Mouse (Mus musculus) megakaryocyte-erythroid progenitor cell, adult 5-6 weeks (primary cell): ENCODE measurements around the gene Hjurp. TPM values are rescaled to one million over a fixed set of nuclear protein-coding genes. Genes with fewer than 3 reads are reported as not detected.
"Not testable (repeated sequence)": the region's sequence is repeated elsewhere in the genome, so short reads cannot be mapped to it uniquely, and the experiment has no call there.

Experiments
- ATAC-seq: replicated peaks from 2 replicates; pipeline ENCODE4 v1.8.0; 2016; ENCODE audit warnings: mild to moderate bottlenecking, inconsistent platforms; ENCODE audit not compliant: severe bottlenecking, poor library complexity, low FRiP score, low TSS enrichment
- total RNA-seq, 2 experiments: library from RNA; stranded (forward) in 1 of 2; stranded (reverse) in 1 of 2; fragments of 200-1000, 215-1000 nt in 1 of 2; fragments of >200 nt in 1 of 2; fragmentation: Nextera tagmentation in 1 of 2; gene quantifications; 2 replicates each; pipeline ENCODE4 v1.2.3; 2014 to 2017

Gene Hjurp
- total RNA-seq, 2 experiments from 2014 or later, result 173 to 203 TPM

DNA sequence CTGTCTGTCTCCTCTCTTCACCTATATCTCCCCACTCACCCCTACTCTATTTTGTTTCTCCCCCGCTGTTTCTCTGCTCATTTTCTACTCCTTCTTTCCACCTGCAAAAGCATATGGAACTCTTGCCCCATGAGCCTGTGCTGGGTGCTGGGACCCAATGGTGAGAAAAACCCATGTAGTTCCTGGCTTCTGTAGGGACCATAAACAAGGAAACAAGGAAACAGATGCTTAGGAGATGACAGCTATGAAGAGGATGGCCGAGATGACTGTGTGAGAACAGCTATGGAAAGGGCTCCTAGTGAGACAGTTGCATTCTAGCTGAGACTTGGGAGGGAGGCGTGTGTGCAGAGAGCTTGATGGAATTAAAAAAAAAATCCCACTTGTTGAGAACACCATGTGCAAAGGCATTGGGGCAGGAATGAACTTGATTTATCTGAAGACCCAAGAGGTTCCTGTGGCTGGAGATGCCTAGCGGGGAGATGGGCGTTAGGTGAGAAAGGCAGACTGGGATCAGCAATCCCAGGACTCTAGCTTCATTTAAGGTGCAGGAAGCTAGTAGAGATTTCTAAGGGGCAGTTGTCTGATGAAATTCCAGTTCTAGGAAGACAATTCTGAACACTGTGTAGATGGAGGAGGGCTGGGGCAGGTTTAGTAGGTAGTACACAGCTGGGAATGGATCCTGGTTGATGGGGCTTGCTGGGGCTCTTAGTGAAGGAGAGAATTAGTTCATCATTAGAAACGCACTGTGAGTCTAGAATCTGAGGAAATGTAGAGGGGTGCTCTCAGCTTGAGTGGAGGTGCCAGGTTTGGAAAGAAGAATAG, 46.2 kb downstream of the Hjurp start:
- no peak for ATAC-seq

DNA sequence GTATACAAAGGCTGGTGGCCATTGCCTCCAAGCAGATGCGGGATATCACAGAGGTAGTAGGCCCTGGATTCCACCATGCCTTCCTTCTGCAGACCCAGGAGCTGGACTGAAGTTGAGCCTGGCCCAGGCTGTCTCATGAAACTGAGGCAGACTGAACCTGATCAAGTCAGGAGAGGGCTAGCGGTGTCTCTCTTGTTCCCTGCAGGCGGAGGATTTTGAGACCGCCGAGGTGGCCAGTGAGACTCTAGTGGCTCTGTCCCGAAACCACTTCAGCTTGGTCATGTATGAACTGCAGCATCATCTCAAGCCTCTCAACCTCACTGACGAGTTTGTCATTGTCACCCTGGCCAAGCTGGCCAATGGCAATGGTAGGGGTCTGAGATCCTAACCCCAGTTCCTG, 47.0 kb downstream of the Hjurp start:
- no peak for ATAC-seq

DNA sequence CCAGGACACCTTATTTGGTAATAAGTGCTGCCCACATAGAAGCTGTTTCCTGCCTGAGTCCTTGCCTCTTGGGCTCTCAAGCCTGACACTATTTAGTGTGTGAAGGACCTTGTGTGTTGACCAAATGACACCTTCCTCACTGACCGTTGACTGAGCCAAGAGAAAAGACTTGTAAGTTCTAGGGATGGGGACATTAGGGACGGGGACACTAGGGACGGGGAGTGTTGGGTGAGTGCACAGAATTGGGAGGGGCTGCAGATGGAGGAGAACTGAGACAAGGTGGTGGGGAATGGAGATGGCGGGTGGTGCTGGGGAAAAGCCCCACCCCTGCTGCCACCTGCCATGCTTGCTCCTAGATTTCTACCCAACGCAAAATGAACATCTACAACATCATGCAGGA, 47.4 kb downstream of the Hjurp start:
- no peak for ATAC-seq

DNA sequence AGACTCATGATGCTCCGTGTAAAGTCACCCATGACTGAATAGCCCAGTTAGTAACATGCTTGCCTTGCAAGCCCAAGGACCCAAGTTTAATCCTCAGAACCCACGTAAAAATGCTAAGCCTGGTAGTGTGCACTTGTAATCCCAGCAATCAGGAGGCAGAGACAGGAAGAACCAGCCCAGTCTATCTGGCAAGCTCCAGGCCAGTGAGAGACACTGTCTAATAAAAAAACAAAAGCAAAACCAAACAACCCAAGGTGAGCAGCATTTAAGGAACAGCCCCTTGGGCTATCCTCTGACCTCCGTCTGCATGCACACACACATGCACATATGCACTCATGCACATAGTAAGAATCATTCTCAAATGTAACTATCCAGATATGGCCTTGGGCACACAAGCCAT, 47.9 kb downstream of the Hjurp start:
- no peak for ATAC-seq

DNA sequence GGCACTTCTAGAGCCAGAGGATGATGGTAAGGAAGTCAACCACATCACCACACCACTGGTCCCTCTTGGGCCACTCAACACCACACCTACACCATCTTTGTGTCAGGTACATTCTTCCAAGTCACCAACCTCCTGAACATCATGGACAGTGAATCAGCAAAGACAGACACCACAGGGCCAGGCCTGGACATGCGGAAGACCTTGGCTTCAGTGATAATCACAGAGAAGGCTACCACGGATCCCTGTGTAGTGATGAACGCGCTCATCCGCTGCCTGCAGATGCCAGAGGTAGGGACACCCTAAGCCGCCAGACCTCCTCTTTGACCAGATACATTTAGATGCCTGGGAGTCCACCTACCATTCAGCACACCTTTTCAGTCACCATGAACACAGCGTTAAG, 49.3 kb downstream of the Hjurp start:
- ATAC-seq, result no peak

DNA sequence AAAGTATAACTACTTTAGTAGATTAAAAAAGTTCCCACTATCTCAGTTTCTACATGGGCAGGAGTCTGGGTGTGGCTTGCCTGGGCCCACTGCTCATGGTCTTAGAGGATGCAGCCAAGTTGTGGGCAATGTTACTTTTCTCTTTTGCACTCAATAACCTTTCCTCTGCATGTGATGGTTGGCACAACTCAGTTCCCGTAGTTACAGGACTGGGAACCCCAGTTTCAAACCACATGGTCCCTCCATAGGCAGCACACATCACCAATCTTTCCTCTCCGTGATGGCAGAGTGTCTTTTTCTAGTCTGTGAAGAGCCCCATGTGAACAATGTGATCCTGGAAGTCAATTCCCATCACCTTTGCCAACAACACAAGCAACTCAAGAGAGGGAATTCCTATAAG, 50.0 kb downstream of the Hjurp start:
- no peak for ATAC-seq

DNA sequence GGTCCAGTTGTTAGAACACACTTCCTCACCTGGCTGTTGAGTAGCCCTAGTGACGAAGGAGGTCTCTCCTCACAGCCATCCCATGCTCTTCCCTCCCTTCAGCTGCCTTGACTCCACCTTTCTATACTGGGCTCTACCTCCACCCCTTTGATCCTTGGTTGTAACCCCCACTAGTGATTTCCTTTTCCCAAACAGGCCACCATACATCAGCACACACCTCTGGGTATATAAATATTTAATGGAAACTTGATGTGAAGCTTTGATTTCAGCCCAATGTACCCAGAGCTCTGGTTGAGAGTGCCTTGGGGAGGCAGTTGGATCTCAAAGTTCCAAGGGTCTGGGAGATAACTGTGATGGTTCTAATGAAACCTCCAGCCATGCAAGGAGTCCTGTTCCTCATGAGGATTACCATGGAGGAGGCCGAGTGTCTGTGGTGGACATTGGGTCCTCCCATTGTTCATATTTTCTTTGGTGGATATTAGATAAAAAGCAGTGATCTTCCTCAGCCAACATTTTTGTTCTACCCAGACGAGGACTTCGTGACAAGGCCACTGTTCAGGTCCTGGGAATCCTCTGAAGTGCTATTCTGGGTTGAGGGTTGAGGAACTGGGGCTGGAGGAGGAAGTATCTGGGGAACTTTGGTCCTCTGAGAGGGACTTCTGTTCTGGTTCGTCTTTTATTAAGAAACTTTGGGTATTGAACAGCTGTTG, 50.6 kb downstream of the Hjurp start, which contains the start of gene Mroh2a:
Mroh2a (plus strand) TSS at position 317 of the 710 bp plus-strand sequence.
- no peak for ATAC-seq

DNA sequence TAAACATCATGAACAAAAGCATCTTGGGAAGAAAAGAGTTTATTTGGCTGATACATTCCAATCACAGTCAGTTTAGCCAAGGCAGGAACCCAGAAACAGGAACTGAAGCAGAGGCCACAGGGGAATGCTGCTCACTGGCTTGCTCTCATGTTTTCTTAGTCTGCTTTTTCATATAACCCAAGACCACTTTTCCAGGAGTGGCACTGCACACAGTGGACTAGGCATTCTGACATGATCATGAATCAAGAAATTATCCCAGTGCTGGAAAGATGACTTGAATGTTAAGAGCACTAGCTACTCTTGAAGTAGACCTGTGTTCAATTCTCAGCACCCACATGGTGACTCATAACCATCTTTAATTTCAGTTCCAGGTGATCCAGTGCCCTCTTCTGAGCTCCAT, 51.7 kb downstream of the Hjurp start:
- no peak for ATAC-seq

DNA sequence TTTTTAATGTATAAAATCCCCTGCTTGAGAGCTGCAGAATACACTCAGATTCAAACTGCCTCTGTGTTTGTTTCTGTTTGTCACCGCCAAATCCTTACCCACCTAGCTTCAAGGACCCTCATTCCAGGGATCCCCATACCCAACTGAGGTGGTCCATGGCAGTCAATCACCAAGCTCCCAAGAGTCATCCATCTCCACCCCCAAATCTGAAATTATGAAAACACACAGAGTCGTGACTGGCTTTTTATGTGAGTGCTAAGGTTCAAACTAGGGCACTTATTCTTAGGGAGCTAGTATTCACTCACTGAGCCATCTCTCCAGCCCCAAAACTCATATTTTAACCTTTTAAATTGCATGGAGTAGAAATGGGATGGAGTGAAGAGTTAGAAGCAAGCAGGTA, 52.1 kb downstream of the Hjurp start:
- ATAC-seq, result not testable (repeated sequence)

DNA sequence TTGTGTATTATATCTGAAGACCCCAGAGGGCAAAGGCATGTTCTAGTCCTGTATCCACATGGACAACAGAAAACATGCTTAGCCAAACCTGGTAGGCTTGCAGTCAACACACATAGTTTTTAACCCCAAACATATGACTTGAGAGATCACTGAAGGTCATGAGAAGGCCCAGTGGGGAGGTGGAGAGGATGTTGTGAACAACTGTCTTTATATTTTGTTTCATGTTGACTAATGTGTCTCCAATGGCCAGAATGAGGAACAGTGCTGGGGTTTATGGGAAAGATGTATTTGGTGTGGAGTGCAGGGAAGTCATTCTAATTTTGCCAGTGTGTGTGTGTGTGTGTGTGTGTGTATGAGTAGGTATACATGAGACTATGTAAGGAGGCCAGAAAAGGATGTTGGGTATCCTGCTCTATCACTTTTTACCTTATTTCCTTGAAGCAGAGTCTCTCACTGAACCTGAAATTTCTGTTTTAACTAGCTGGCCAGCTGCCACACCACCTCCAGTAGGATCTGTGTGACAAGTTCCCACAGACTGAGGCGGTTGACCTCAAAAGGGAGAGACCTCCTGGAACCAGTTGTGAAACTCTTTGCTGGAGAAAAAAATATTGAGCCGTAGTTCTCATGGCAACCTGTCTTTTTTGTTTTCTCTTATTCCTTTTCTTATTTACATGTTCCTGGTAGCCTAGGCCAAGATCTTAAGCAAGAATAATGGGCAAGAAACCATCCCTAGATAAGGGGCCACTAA, 53.2 kb downstream of the Hjurp start:
- ATAC-seq, result no peak

DNA sequence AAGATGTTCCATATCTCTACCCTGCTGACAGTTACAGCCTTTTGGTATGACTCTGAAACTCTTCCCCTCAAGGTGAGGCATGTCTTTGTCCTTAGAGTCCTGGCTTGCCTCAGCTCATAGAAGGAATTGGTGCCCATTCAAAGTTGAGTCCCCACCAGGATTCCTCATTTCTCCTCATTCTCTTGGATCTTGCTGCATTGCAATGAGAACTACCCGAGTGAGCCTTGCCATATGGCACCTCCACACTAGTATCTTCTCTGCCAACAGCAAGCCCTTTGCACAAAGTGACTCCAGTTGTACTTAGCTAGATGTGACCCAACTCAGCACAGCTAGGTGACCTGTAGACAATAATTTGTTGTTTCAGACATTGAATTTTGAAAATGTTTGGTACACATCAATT, 53.8 kb downstream of the Hjurp start:
- no peak for ATAC-seq

DNA sequence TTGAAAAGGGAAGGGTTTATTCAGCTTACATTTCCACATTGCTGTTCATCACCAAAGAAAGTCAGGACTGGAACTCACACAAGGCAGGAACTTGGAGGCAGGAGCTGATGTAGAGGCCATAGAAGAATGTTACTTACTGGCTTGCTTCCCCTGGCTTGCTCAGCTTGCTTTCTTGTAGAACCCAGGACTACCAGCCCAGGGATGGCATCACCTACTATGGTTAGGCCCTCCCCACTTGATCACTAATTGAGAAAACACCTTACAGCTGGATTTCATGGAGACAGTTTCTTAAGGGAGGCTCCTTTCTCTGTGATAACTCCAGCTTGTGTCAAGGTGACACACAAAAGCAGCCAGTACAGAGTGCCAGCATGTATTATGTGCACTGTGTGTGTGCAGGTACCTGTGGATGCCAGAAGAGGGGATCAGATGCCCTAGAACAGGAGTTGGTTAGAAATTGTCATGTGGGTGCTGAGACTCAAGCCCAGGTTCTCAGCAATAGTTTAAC, 54.4 kb downstream of the Hjurp start:
- not testable (repeated sequence) for ATAC-seq

DNA sequence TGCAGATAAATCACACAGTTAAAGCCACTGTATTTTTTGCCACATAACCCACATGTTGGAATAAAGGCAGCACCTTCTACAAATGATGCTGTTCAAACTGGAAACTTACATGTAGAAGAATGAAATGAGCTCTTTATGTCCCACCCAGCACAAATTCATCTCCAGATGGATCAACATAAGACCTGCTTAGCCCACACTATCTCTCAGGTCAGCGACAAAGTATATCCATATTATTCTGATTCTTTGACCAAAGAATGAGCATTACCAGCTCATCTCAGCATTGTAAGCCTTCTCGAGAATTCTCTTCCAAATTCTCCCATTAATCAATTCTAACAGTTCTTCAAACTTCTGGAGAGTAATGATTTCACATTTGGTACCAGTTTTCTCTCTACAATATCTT, 55.2 kb downstream of the Hjurp start:
- ATAC-seq, result no peak

DNA sequence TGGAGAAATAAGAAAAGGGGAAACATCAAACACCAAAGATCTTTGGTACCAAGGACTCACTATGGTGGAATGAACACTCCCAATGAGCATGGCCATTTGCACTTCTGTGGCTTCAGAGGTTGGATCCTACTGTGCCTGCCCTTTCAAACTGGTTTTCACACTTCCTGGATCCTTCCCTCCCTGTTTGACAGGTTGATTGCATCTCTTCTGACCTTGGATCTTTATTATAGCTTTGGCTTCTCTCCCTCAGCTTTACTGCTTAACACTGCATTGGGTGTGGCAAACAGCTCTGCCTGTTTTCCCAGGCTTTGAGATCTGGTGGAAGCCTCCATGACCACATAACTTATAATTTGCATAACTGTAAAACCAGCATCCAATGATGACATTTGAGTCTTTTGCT, 57.1 kb downstream of the Hjurp start:
- ATAC-seq, result no peak

DNA sequence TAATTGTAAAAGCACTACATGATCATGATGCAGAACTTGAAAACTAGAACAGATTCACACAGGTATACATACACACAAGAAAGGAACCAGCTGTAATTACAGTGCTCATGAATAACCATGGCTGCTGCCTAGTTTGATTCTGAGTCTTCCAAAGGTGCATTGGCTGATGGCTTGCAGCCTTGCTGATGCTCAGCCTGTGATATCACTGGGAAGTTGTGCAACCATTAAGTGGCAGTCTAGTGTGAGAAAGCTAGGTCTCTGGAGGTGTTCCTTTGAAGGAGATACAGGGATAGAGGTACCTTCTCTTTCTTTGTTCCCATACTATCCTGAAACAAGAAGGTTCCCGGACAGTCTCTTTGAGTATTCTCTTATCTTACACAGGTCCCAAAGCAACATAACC, 58.4 kb downstream of the Hjurp start:
- ATAC-seq, result no peak

DNA sequence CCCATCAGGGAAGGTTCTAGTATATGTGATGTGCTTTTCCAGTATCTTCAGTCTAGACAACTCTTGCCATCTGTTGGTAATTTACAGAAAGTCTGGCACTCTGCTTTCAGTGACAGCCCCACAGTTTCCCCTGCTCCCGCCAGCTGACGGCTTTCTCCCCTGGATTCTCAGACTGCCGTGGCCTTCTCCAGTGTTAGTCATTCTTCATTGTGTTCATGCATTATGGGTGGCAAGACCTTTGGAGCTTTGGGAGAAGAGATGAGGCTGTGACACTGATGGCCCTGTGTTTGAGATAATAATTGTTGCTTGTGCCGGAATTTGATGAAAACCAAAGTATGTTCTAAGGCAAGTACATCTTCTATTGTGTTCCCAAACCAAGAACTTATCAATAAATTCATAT, 58.8 kb downstream of the Hjurp start:
- ATAC-seq, result no peak

DNA sequence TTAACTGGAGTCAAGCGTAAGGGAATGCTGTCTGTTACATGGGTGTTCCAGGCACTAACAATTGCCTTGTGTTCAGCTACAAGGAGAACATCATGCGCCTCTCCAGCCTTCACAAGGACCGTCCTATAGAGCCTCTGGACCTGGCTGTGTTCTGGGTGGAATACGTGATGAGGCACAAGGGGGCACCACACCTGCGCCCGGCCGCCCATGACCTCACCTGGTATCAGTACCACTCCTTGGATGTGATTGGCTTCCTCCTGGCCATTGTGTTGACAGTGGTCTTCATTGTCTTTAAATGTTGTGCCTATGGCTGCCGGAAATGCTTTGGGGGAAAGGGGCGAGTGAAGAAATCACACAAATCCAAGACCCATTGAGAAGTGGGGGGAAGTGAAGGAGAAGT, 59.4 kb downstream of the Hjurp start:
- ATAC-seq, result no peak

DNA sequence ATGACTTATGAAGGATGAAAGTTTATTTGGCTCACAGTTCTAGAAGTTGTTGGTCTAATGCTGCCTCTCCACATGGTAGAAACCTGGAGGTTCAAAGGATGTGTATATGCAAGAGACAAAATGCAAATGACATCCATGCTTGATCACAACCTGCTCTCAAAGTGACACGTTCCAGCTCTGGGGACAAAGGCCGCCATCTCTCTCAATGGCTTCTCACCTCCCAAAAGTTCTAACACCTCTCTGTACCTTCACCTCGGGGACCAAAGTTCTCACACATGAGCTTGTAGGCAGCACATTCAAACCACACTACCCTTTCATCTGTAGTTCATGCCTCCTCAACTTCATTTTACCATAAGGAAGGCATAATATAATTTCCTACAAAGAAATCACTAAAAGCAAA, 59.9 kb downstream of the Hjurp start:
- ATAC-seq, result no peak

DNA sequence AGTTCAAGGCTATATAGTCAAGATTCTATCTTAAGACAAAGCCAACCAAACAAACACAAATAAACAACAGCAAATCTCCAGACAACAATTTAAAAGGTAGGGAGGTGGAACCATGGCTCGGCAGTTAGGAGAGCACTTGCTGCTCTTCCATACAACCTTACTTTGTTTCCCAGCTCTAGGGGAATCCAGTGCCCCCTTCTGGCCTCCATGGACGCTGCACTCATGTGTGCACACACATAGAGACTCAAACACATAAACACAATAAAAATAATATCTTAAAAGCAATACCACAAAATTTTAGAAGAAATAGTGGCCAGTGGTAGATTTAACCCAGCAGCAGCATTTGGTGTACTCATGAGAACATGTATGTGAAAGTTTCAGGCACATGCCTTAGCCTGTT, 60.3 kb downstream of the Hjurp start:
- no peak for ATAC-seq

DNA sequence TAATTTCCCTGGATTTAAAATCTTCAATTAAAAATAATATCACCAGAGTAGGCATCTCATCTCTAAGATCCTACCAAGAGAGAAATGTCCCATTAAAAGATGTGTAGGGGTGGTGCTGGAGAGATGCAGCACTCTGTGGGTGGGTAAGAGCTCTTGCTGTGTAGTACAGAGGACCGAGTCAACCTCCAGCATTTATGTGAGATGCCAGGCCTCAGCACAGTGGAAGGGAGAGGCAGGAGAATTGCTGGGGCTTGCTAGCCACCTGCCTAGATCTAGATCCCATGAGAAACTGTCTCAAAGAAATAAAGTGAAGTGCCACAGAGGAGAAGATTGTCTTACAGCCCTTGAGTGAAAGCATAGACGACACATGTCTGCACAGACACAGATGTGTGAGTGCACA, 60.9 kb downstream of the Hjurp start:
- no peak for ATAC-seq
